Mouse (Mus musculus) skeletal muscle tissue, adult 2 months (tissue): ENCODE measurements at regions not wholly inside any gene's neighbourhood (a gene's known extent, or its start where the extent isn't known, plus 50 kb on each side); places are given as distances from the start of the nearest gene placed in this dataset.
A peak's percentile ranks its signal among the peaks of the same experiment; 100 is the strongest.

Experiments used
- DNase-seq: peaks from one replicate; pipeline ENCODE4 v3.0.0-alpha.2; 2012; ENCODE audit warnings: low read depth, low spot score

- DNase-seq = no peak
These were observed 260.4 kb downstream of the Tle3 start for GRCm38 (mm10) chr9:61632602-61633001.

DNA sequence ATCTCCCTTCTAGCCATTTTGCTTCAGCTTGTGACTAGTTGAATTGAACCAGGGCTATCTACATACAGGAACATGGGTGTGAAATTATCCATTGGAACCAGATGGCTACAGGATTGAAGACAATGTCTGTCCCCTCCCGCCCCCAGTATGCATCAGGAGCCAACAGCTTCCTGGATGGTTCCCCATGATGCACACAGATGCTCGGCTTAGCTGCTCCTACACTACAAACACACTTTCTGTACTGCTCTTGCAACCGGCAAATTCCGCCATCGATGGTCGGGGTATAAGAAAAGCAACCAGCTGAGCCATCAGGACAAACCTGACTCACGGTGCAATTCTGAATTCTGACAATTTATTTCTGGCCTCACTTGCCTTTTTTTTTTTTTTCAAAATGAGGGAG, 258.9 kb downstream of the Tle3 start:
- no peak for DNase-seq

DNA sequence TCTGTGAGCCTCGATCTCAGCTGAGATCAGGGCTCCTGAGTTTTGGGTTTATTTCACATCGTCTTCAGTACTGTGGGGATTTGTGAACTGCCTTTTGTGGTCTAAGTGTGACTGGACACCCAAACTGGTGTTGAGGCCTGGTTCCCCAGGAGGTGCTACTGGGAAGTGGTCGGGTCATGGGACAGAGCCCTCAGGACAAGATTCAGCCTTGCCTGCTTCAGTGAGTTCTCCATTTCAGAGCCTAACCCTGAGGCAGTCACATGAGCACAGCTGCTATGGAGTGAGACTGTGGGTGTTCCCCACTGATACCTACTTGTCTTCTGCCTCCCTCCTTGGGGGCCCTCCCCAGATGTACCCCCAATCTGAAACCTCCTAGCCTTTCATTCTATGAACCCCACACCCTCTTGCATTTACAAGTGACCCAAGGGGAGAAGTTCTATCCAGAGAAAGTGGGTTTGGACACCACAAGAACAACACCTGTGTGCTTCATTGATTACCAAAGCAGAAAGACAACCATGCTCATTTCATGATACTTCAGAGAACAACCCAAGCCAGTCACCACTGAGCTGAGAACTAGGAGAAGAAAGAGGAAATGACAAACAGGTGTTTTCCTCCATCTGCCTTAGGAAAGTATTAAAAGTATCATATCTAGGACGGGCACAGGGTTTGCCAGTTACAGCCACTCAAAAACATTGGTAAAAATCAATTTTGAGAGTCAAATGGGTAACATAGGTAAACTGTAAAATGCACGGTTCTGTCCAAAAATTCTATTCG, 255.8 kb downstream of the Tle3 start:
- no peak for DNase-seq

DNA sequence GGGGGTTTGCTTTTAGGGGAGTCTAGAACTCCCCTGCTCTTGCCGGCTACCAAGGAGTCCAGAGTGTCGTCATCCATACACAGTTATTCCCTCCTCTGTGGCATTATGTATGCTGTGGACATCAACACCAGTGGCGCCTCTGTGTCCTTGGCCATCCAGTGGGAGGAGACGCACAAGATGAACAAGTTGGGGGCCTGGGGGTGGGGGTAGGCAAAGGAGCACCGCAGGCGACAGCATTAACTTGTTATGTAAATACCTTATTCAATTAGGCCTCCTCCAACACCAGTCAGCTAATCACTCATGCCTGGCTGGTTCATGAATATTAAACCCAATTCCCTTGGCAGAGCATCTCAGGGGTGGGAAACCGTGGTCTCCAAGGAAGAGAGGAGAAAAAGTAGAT, 250.8 kb downstream of the Tle3 start:
- no peak for DNase-seq

DNA sequence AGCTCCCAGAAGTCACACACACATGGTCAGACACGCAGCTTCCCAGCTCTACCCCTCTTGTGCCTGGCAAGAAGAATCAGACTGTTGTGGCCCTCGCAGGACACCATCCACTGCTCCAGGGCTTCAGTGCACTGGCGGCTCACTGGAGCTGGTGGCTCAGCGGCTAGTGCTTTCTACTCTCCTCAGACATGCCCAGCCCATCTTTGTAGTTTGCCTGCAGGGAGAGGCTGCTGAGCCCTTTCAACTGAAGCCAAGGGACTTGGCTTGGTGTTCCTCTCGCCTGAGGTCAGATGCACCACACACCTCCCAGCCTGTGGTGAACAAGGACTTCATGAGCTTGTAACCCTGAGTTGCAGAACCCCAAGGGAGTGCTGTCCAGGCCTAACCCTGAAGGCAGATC, 249.8 kb downstream of the Tle3 start:
- DNase-seq = no peak

DNA sequence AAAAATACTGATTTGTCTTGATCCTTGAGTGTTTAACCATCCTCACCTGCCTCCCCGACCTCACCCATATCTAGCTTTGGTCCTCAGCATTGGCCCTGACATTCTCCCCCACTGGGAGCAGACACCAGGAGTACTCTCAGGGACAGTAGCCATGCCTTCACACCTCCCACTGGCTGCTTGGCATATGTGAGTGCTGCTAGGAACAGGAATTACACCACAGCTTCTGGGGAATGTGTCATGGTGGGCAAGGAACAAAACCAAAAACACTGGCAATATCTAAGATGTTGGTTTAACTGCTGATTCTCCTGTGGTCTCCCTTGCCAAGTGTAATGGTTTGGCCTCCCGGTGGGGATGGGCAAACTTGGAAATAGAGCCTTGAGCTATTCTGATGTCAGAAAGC, 248.6 kb downstream of the Tle3 start:
- DNase-seq = no peak

DNA sequence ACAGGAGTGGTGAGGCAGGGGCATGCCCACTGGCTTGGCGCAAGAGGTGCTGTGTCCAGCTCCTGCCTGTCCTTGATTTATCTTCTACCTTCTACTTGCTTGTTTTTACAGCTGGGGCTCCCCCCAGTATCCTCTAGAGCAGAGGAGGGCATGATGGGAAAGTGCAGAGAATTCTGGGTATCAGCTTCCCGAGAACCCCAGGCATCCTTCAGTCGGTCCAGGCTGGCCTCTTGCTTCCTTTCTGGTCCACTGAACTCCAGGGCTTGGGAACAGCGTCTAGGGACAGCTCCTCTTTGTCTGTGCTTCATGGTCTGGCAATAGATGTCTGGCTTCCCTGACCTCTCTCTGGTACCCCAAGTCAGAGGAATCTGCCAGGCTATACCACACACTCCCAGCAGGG, 247.9 kb downstream of the Tle3 start:
- DNase-seq = no peak

DNA sequence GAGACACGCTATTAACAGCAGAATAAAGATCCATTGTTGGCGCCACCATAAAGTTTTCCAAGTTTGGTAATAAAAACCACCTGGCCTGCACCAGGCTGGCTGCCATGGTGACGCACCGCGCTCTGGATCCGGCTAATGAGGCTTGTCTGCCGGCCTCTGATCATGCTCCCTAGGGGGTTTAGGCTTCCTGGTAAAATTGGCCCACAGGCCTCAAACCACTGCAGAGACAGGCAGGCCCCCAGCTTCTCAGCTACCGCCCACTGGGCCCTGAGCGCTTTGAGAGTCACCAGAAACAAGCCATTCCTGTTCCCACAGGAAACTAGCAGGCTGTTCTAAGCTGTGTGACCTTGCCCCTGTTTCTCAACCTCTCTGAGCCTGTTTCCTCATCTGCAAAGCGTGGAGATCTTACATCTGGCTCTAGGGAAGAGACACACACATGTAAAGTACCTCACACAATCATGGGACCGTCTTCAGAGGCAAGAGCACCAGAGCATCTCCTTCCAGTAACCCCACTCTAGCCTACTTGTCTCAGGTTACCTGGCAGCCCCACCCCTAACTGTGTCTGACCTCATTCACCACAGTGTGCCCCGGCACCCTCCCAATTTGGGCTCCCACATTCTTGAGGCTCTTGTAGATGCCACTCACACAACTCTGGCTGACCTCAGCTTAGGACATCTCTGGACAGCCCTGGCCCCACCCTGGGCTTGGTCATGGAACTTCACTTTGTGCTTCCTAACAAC, 246.5 kb downstream of the Tle3 start:
- peak; percentile 65 for DNase-seq

GRCm38 (mm10) chr9:61617979-61618378, 245.8 kb downstream of the Tle3 start:
- DNase-seq = no peak

GRCm38 (mm10) chr9:61615556-61615955, 243.4 kb downstream of the Tle3 start:
- DNase-seq = no peak

- no peak for DNase-seq
These were observed 235.4 kb downstream of the Tle3 start for GRCm38 (mm10) chr9:61607576-61607975.

- no peak for DNase-seq
These were observed 230.3 kb downstream of the Tle3 start for GRCm38 (mm10) chr9:61602353-61602978.

DNA sequence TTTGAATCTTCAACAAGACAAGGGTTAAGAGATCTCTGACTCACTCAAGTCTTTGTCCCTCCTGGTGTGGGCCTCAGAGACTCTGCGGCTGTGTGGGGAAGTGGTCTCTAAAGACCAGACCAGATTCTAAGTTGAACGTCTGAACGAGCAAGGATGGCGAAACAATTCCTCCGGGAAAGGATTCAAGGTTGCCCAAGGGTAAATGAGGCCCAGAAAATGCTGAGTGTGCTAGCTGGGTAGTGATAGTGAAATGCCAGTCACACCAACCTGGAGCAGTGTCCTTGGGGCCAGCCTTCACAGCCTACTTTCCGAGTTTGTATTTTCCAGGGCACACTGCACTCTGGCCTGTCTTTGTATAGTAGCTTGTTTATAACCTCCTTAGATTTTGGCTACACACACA, 229.7 kb downstream of the Tle3 start:
- no peak for DNase-seq

DNA sequence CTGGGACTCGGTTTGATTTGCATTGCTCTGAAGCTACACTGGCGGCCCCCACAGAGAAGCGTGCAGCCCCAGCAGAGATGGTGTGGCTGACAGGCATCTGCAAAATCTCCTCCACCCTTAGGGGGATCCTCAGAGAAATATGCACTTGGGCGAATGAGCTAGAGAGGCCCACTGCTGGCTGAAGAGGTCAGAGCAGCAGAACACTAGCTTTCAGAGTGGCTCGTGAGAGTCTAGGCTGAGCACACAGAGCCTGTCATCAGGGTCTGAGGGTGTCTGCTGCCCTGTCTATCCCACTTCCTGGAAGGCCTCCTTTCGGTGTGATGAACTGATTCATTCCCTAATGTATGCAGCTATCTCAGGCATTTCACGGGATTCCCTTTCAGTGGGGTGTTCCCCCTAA, 225.1 kb downstream of the Tle3 start:
- DNase-seq = no peak

GRCm38 (mm10) chr9:61596410-61597108, 224.4 kb downstream of the Tle3 start:
- DNase-seq = no peak

DNA sequence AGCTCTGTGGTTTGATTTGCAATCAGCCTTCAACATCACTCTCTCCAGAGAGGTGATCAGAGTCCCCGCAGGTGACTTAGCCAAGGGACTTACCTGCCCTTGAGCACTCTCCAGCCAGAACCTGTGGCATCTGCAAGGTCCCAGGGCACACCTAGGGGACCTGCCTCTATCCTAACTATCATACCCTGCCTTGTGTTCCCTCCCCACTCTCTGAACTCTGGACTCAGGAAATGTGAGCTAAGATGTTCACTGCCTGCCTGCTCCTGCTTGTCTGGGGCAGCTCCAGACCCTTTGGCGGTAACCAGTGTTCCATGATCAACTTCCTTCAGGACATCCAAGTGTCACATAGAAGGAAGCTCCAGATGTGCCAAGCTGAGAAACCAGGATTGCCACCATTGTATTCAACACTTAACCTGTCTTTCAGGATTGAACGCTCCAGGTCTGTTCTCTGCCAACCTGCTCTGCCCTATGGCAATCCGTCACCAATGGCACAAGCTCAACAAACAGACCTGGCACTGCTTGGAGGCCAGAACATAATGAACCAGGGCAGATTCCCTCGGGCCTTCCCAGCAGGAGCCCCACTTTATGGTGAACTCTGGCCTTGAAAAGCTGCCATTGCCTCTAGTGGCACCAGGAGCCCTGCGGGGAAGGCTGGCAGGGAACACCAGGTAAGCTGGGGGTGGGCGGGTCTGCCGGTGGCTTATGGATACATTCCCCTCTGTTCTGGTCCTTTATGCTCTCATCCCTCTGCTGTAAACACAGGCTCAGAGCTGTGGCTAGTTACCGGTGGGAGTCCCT, 223.2 kb downstream of the Tle3 start:
- DNase-seq = no peak

DNA sequence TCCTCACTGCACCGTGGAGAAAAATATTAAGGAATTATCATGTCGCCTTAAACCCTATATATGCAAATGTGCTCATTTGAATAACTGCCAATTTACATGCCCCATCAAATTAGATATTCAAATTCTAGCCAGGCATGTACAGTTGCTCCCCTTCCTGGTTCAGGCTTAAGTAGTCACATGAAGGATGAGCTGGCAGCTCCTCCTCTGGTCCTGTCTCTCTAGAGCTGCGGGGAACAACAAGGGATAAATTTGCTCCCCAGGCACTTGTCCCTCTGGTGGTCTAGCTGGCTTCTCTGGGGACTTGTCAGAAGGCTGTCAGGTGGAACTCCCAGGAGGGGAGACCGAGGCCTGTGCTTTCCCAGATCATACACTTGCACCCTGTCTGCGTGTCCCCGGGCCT, 221.8 kb downstream of the Tle3 start:
- no peak for DNase-seq

DNA sequence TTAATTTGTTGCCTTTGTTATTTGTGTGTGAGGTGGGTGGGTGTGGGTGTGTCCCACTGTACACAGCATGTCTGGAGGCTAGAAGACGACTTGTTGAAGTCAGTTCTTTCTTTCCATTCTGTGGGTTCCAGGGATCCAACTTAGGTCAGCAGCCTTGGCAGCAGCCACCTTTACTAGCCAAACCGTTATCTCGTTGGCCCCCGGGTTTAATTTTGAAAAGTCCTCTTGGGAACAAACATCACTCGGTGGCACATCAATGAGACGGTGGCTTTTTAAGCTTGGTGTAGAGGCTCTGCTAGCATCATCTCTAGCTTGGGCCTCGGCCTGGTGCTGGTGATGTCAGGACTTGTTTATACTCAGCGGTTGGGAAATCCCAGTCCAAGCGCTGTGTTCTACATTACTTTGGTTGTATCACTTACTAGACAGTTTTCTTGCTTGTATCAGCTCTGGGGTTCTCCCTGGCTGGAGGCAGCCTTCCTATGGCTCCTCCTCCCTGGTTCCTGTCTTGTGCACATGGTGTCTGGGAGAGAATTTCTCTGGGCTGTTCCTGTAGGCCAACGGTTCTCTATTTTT, 217.6 kb downstream of the Tle3 start:
- DNase-seq = no peak

DNA sequence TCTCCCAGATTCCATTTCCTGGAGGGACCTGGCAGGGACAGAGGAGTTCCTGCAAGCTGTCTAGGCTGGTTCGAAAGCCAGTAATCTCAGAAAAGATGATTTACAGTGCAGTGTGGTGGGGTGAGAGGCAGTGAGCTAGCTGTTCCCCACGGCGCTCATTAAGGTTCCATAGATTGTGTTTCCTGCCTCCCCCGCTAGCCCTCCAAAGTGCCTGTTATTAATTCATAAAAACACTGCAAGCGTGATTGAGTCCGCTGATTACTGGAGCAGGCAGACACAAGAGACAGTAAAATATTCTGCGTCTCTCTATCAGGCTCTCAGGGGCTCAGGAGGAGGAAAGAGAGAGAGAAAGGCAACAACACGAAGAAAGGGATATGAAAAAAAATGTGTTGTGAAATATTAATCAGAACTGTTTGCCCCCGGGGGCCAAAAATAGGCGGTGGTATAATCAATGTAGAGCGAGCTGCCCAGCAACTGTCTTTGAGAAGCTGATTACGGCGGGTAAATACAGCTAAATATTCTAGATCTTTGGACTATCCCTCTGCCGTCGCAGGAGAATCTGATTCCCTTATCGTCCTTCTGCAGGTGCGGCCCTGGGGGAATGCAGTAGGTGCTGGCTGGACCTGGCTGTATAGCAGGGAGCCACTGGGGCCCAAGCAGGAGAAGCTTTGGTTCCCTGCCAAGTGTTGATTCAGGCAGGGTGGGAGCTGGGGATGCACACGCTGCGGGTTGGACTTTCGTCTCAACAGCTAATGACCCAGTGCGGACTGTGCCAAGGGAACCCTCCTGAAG, 211.3 kb downstream of the Tle3 start:
- no peak for DNase-seq

DNA sequence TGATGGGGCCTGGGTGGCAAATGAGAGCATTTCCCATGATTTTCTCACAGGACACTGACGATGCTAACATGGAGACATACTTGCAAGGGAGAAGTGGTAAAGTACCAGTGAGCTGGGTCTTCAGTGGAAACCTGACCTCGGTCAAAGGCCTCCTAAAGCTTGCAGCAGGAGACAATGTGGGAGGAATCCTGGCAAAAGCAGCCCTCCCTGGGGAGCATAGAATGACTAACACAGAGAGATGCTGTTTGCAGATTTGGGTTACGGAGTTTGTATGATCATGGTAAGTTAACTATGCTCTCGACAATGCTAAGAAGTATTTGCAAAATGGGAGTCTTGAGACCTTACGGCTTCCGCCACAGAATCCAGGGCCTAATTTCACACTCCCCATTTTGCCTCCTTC, 208.9 kb downstream of the Tle3 start:
- DNase-seq = no peak
